Mouse (Mus musculus) limb, embryonic 14.5 days (tissue): ENCODE data around the gene Nutf2-ps1. TPM values are rescaled to one million over a fixed set of nuclear protein-coding genes. Genes with fewer than 3 reads are reported as not detected.

ENCODE experiments used
- ATAC-seq: fragments of 200-750 bp; cut with Nextera tagmentation; 2 replicates; pipeline ENCODE4 v1.8.0; 2017; ENCODE audit warnings: low read depth, moderate number of reproducible peaks, moderate TSS enrichment; ENCODE audit not compliant: low FRiP score
- DNase-seq: peaks from one replicate; pipeline ENCODE4 v3.0.0-alpha.2; 2015; ENCODE audit warnings: low spot score
- H3K27ac ChIP-seq: fragments of 300-500 bp; sonication (generic); replicated peaks from 2 replicates; pipeline ENCODE4 v1.5.1; 2014; ENCODE audit warnings: low read depth, mild to moderate bottlenecking, low read length, moderate library complexity, mixed read lengths
- H3K27me3 ChIP-seq: fragments of 300-500 bp; sonication (generic); 2 replicates; pipeline ENCODE4 v1.6.1; 2014; ENCODE audit warnings: low read length, mixed read lengths; ENCODE audit not compliant: control insufficient read depth, insufficient read depth
- H3K36me3 ChIP-seq: fragments of 300-500 bp; sonication (generic); 2 replicates; pipeline ENCODE4 v1.6.1; 2014; ENCODE audit warnings: mild to moderate bottlenecking, low read length, moderate library complexity, mixed read lengths; ENCODE audit not compliant: control insufficient read depth, insufficient read depth
- H3K4me1 ChIP-seq: fragments of 300-500 bp; sonication (generic); 2 replicates; pipeline ENCODE4 v1.6.1; 2014; ENCODE audit warnings: antibody characterized with exemption, low read length, mixed read lengths; ENCODE audit not compliant: control insufficient read depth, insufficient read depth
- H3K4me2 ChIP-seq: fragments of 300-500 bp; sonication (generic); replicated peaks from 2 replicates; pipeline ENCODE4 v1.6.1; 2014; ENCODE audit warnings: low read depth, mild to moderate bottlenecking, low read length, moderate library complexity; ENCODE audit not compliant: severe bottlenecking
- H3K4me3 ChIP-seq: fragments of 300-500 bp; sonication (generic); replicated peaks from 2 replicates; pipeline ENCODE4 v1.5.1; 2014; ENCODE audit warnings: low read length
- H3K9ac ChIP-seq: fragments of 300-500 bp; sonication (generic); 2 replicates; pipeline ENCODE4 v1.6.1; 2014; ENCODE audit warnings: mild to moderate bottlenecking, low read depth, low read length, moderate library complexity; ENCODE audit not compliant: severe bottlenecking
- H3K9me3 ChIP-seq: fragments of 300-500 bp; sonication (generic); 2 replicates; pipeline ENCODE4 v1.6.1; 2016; ENCODE audit warnings: low read length; ENCODE audit not compliant: control insufficient read depth
- POLR2A ChIP-seq: fragments of 200-500 bp; IDR thresholded peaks from 2 replicates; pipeline ENCODE4 v1.8.0; 2012; ENCODE audit warnings: inconsistent platforms, mild to moderate bottlenecking, moderate library complexity, borderline replicate concordance; ENCODE audit not compliant: insufficient read depth, insufficient read length; ENCODE audit errors: extremely low read depth
- WGBS: fragments of 180-500 bp; shearing (Covaris S2); extraction: QIAGEN DNeasy Blood & Tissue Kit; methylation state at CpG from one replicate; pipeline ENCODE4 v1.1.7; 2014; 5-methylcytosine and 5-hydroxymethylcytosine counted together
- polyA plus RNA-seq, 2 experiments: library from polyadenylated mRNA; depleted of rRNA in 1 of 2; stranded (reverse) in 1 of 2; unstranded in 1 of 2; fragments of >200 nt; fragmentation: Nextera tagmentation in 1 of 2; extraction: Ambion mirVana in 1 of 2; gene quantifications; 2 replicates each; pipeline versions ENCODE4 v1.2.1 to v1.2.3; 2012 to 2014

Nutf2-ps1 gene
- polyA plus RNA-seq, 2 experiments: 52.1 to 300 TPM

DNA sequence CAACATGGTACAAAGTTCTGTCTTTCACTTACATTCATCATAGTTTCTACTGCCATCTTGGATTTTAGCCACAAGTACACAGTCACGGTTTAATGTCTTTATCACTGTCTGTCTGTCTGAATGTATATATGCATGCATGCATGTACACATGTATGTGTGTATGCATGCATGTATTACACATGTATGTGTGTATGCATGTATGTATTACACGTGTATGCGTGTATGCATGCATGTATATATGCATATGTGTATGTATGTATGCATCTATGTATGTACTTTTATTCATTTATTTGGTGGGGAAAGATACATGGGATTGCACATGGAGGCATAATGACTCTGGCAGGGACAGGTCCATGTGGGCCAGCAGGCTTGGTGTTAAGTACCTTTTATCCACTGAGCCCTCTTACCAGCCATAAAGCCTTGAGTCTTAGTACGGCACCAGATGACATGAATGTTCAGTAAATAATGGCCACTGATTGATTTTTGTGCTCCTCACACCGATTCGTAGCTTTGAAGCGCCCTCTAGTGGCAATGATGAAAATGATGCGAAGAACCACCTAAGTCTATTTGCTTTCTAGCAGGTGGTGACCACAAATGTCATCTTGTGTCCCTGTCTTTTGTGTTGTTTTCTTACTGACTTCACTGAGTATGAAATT is 10.1 kb downstream of the Nutf2-ps1 start:
- peak; percentile 55; the same call in 1 of the 2 replicates for ATAC-seq
- Histone ChIP-seq H3K9ac (no peak overlapping the region), H3K4me3 (no peak overlapping the region), H3K27me3 (no peaks in the 10 kb centered on the region), H3K27ac (no peak overlapping the region), H3K36me3 (no peaks in the 10 kb centered on the region), H3K9me3 (no peaks in the 10 kb centered on the region), H3K4me2 (no peak overlapping the region), H3K4me1 (no peaks in the 10 kb centered on the region)
- no peak for TF ChIP-seq POLR2A
- 12% methylated on average over 8 of the region's 8 CpGs for WGBS
- peak; percentile 68 for DNase-seq

DNA sequence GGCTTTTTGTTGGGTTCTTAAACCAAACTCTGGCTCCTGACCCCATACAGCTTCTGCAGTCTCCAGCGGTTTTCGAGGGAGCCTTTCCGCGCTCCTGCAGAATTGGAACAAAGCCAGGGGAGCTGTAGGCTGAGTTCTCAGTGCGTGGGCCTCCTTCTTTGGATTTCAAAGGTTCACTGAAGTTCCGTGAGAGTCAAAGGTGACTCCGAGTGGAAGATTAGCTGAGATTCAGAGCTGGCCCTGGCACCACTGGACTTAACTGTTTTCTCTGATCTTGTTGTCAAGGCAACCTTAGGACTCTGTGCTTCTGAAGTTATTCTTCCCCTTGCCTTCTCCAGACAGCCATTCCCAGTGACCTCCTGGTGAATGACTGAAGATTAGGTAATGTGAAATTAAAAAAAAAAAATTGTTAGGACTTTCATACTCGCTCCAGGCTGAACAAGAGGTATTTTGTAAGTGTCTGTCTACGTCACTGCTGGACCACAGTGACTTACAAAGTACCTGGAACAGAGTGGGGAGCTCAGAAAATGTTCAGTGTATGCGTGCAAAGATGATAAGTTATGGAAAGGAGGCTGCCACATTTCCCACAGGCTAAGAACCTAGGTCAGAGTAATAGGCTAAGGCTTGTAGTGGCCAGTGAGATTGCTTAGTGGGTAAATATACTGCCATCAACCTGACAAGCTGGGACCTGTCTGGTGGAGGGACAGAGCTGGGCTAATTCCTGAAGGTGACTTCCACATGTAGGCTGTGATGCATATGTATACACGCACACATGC is 11.7 kb downstream of the Nutf2-ps1 start:
- Histone ChIP-seq H3K27ac (no peak overlapping the region), H3K9ac (no peak overlapping the region), H3K4me1 (no peaks in the 10 kb centered on the region), H3K9me3 (no peaks in the 10 kb centered on the region), H3K27me3 (no peaks in the 10 kb centered on the region), H3K4me2 (no peak overlapping the region), H3K36me3 (no peaks in the 10 kb centered on the region), H3K4me3 (no peak overlapping the region)
- WGBS: 54% methylated on average over 11 of the region's 11 CpGs
- DNase-seq: no peak
- TF ChIP-seq POLR2A: no peak
- no peak for ATAC-seq

- H3K4me2 ChIP-seq: no peak overlapping the region
- no peaks in the 10 kb centered on the region for H3K9me3 ChIP-seq
- H3K4me1 ChIP-seq: no peaks in the 10 kb centered on the region
- H3K27me3 ChIP-seq: no peaks in the 10 kb centered on the region
- H3K4me3 ChIP-seq: no peak overlapping the region
- no peaks in the 10 kb centered on the region for H3K36me3 ChIP-seq
- ATAC-seq (no peak), DNase-seq (no peak)
- no peak overlapping the region for H3K27ac ChIP-seq
- no peak for TF ChIP-seq POLR2A
- H3K9ac ChIP-seq: no peak overlapping the region
- WGBS: 82% methylated on average over 7 of the region's 7 CpGs
Measured at GRCm38 (mm10) chr19:53576061-53576460, 12.8 kb downstream of the Nutf2-ps1 start.

- Histone ChIP-seq H3K4me1 (no peaks in the 10 kb centered on the region), H3K4me2 (no peak overlapping the region), H3K9ac (no peak overlapping the region), H3K27ac (no peak overlapping the region), H3K9me3 (no peaks in the 10 kb centered on the region), H3K4me3 (no peak overlapping the region), H3K36me3 (no peaks in the 10 kb centered on the region), H3K27me3 (no peaks in the 10 kb centered on the region)
- ATAC-seq: no peak
- no peak for TF ChIP-seq POLR2A
- 81% methylated on average over 4 of the region's 4 CpGs for WGBS
- no peak for DNase-seq
Measured at GRCm38 (mm10) chr19:53575296-53576010, 13.4 kb downstream of the Nutf2-ps1 start.

DNA sequence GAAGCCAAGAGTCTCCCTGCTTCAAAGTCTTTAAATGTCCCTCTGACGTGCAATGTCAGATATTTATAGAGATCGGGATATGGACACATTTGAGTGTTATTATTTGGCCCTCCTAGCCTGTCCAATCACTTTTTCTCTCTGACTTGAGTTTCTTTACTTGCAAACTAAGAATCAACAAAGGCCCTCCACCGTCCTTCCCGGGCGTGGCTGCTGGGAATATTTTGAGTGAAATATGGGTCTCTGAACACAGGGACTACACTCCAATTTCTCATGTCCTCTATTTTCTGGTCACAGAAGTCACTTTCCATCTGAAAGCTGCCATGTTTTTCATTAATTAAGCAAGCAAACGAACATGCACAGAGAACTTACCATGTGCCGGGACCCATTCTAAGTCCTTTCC is 14.3 kb downstream of the Nutf2-ps1 start:
- TF ChIP-seq POLR2A: no peak
- ATAC-seq (no peak), DNase-seq (no peak)
- Histone ChIP-seq H3K4me1 (no peaks in the 10 kb centered on the region), H3K27ac (no peak overlapping the region), H3K4me2 (no peak overlapping the region), H3K36me3 (no peaks in the 10 kb centered on the region), H3K4me3 (no peak overlapping the region), H3K9me3 (no peaks in the 10 kb centered on the region), H3K27me3 (no peaks in the 10 kb centered on the region), H3K9ac (no peak overlapping the region)
- WGBS: 84% methylated on average over 7 of the region's 7 CpGs
